Mouse (Mus musculus) activated CD4-positive, CD25-positive, alpha-beta regulatory T cell, adult 4 months (primary cell): Measurements from ENCODE around the gene Ebf1. TPM values are rescaled to one million over a fixed set of nuclear protein-coding genes. Genes with fewer than 3 reads are reported as not detected.

Source experiments
- polyA plus RNA-seq, 2 experiments: library from polyadenylated mRNA; unstranded; fragments of 100-300 nt; shearing (Covaris generic); gene quantifications; one replicate each; pipeline ENCODE4 v1.2.1; 2017

Gene Ebf1
- polyA plus RNA-seq, 2 experiments from 2014 or later = 0.48 to 4.5 TPM

Other genes starting within 250 kb of the Ebf1 start
- gene Il12b, start 217.3 kb upstream of the Ebf1 start, polyA plus RNA-seq = not detected
- 10 to 100 TPM; 41.0 to 42.9 TPM for gene Ublcp1, start 146.8 kb upstream of the Ebf1 start, polyA plus RNA-seq
- 10 to 100 TPM; 45.3 to 60.4 TPM for gene Rnf145, start 98.4 kb upstream of the Ebf1 start, polyA plus RNA-seq